Comparison of ENCODE assay signal across 11 mouse cellular contexts in genomic region chr9:91382111-91382379, GRCm38 (mm10). TPM values are rescaled to one million over a fixed set of nuclear protein-coding genes. Genes with fewer than 3 reads are reported as not detected.
DNase-seq lines count a peak whose midpoint lies in the region; ATAC-seq and TF ChIP-seq lines count a peak whose summit lies in the region.
"Had no signal": no experiment of that assay in that cellular context is flagged by ENCODE, and none has a peak within 500 bp of the region (broad histone marks: within the 10 kb centered on the region; RNA-seq: fewer than 3 reads in every experiment).

No protein-coding gene starts in this region.

- H3K36me3 ChIP-seq in intestine, embryonic 15.5 days, result no peaks in the 10 kb centered on the region
- no peaks in the 10 kb centered on the region for H3K36me3 ChIP-seq in intestine, embryonic 16.5 days (ENCODE audit: control insufficient read depth, insufficient read depth, low read length)
- no peaks in the 10 kb centered on the region for H3K36me3 ChIP-seq in embryonic facial prominence, embryonic 14.5 days (ENCODE audit: control insufficient read depth, insufficient read depth, low read length)
- H3K36me3 ChIP-seq in hindbrain, embryonic 14.5 days (replicated peaks; ENCODE audit: control insufficient read depth, insufficient read depth), result no peaks in the 10 kb centered on the region
- no peaks in the 10 kb centered on the region for H3K36me3 ChIP-seq in midbrain, postnatal 0 days (ENCODE audit: insufficient read depth, low read length)
- H3K36me3 ChIP-seq: liver, embryonic 15.5 days had no signal

- H3K4me3 ChIP-seq in intestine, embryonic 15.5 days (replicated peaks), result no peak overlapping the region
- no peak overlapping the region; the same call in 1 of the 2 replicates for H3K4me3 ChIP-seq in intestine, embryonic 16.5 days (ENCODE audit: low read length)
- H3K4me3 ChIP-seq in embryonic facial prominence, embryonic 14.5 days (ENCODE audit: low read depth, low read length), result peak overlapping the region; percentile 50; the same call in 1 of the 2 replicates
- peak overlapping the region; percentile 41 for H3K4me3 ChIP-seq in hindbrain, embryonic 14.5 days (replicated peaks; ENCODE audit: low read length)
- H3K4me3 ChIP-seq in midbrain, postnatal 0 days (ENCODE audit: low read depth, low read length), result peak overlapping the region; percentile 37; the same call in 1 of the 2 replicates

- no peaks in the 10 kb centered on the region for H3K9me3 ChIP-seq in intestine, embryonic 15.5 days
- H3K9me3 ChIP-seq in intestine, embryonic 16.5 days (ENCODE audit: control insufficient read depth, low read length), result no peaks in the 10 kb centered on the region
- no peaks in the 10 kb centered on the region for H3K9me3 ChIP-seq in embryonic facial prominence, embryonic 14.5 days (ENCODE audit: control insufficient read depth, low read length)
- no peaks in the 10 kb centered on the region for H3K9me3 ChIP-seq in hindbrain, embryonic 14.5 days (ENCODE audit: control insufficient read depth, low read length)
- no peaks in the 10 kb centered on the region for H3K9me3 ChIP-seq in midbrain, postnatal 0 days (ENCODE audit: low read length)
- H3K9me3 ChIP-seq: liver, embryonic 15.5 days had no signal

- WGBS in intestine, embryonic 15.5 days, result 3% methylated on average over 2 of the region's 2 CpGs
- 5% methylated on average over 2 of the region's 2 CpGs for WGBS in intestine, embryonic 16.5 days
- under 1% methylated on average over 2 of the region's 2 CpGs for WGBS in embryonic facial prominence, embryonic 14.5 days
- WGBS in hindbrain, embryonic 14.5 days, result 2% methylated on average over 2 of the region's 2 CpGs
- WGBS in midbrain, postnatal 0 days, result 9% methylated on average over 2 of the region's 2 CpGs

- no peak overlapping the region for H3K27ac ChIP-seq in intestine, embryonic 15.5 days
- H3K27ac ChIP-seq in intestine, embryonic 16.5 days (ENCODE audit: low read length), result no peak overlapping the region
- no peak overlapping the region; the same call in 1 of the 2 replicates for H3K27ac ChIP-seq in embryonic facial prominence, embryonic 14.5 days (replicated peaks; ENCODE audit: low read depth, low read length)
- peak overlapping the region; percentile 93 for H3K27ac ChIP-seq in hindbrain, embryonic 14.5 days
- H3K27ac ChIP-seq in midbrain, postnatal 0 days (ENCODE audit: low read depth, low read length), result peak overlapping the region; percentile 84
- H3K27ac ChIP-seq: liver, embryonic 15.5 days had no signal

- no peak for TF ChIP-seq CTCF in midbrain, postnatal 0 days (IDR thresholded peaks at IDR 0.05)

- peaks cover 96% of the 10 kb centered on the region for H3K27me3 ChIP-seq in intestine, embryonic 15.5 days (replicated peaks)
- peaks cover 94% of the 10 kb centered on the region for H3K27me3 ChIP-seq in intestine, embryonic 16.5 days (replicated peaks; ENCODE audit: control insufficient read depth, insufficient read depth, low read length)
- peaks cover 100% of the 10 kb centered on the region for H3K27me3 ChIP-seq in embryonic facial prominence, embryonic 14.5 days (replicated peaks; ENCODE audit: control insufficient read depth, insufficient read depth, low read length)
- H3K27me3 ChIP-seq in hindbrain, embryonic 14.5 days (ENCODE audit: control insufficient read depth, insufficient read depth, low read length), result peaks cover 84% of the 10 kb centered on the region
- peaks cover 50% of the 10 kb centered on the region for H3K27me3 ChIP-seq in midbrain, postnatal 0 days (ENCODE audit: insufficient read depth, low read length)
- H3K27me3 ChIP-seq: CH12.LX had no signal

- H3K4me2 ChIP-seq in intestine, embryonic 15.5 days (replicated peaks), result peak overlapping the region; percentile 85
- no peak overlapping the region for H3K4me2 ChIP-seq in intestine, embryonic 16.5 days (ENCODE audit: low read depth, low read length)
- H3K4me2 ChIP-seq in embryonic facial prominence, embryonic 14.5 days (ENCODE audit: low read depth, low read length), result peak overlapping the region; percentile 89
- peak overlapping the region; percentile 76 for H3K4me2 ChIP-seq in hindbrain, embryonic 14.5 days (replicated peaks)
- H3K4me2 ChIP-seq in midbrain, postnatal 0 days (ENCODE audit: low read depth, low read length, poor library complexity, severe bottlenecking), result peak overlapping the region; percentile 55

- DNase-seq in embryonic facial prominence, embryonic 14.5 days (ENCODE audit: low spot score), result no peak
- DNase-seq in hindbrain, embryonic 14.5 days (ENCODE audit: low spot score), result no peak
- no peak for DNase-seq in midbrain, postnatal 0 days (ENCODE audit: low spot score)
- DNase-seq in thymus, postnatal 10 days (ENCODE audit: low spot score in 2 of 2), result no peak
- DNase-seq in gastrocnemius, postnatal 4 days (ENCODE audit: low spot score in 2 of 2), result no peak
- no peak for DNase-seq in frontal cortex, postnatal 10 days (ENCODE audit: low spot score in 2 of 2)

- H3K9ac ChIP-seq in intestine, embryonic 15.5 days, result no peak overlapping the region
- H3K9ac ChIP-seq in intestine, embryonic 16.5 days (ENCODE audit: low read depth, low read length), result no peak overlapping the region
- H3K9ac ChIP-seq in embryonic facial prominence, embryonic 14.5 days (ENCODE audit: low read depth, low read length), result peak overlapping the region; percentile 63; the same call in 1 of the 2 replicates
- H3K9ac ChIP-seq in hindbrain, embryonic 14.5 days, result peak overlapping the region; percentile 72
- 0 out of 2 replicates have a peak overlapping the region, but pooled peaks have one; percentile 51 for H3K9ac ChIP-seq in midbrain, postnatal 0 days (replicated peaks; ENCODE audit: low read length, poor library complexity, severe bottlenecking)
- H3K9ac ChIP-seq: liver, embryonic 15.5 days had no signal

- H3K4me1 ChIP-seq in intestine, embryonic 15.5 days (replicated peaks), result peaks cover 9% of the 10 kb centered on the region; the same call in 1 of the 2 replicates
- peaks cover 5% of the 10 kb centered on the region; the same call in 1 of the 2 replicates for H3K4me1 ChIP-seq in intestine, embryonic 16.5 days (ENCODE audit: control insufficient read depth, insufficient read depth, low read length)
- H3K4me1 ChIP-seq in embryonic facial prominence, embryonic 14.5 days (ENCODE audit: control insufficient read depth, insufficient read depth, low read length), result peaks cover 7% of the 10 kb centered on the region; the same call in 1 of the 2 replicates
- peaks cover 6% of the 10 kb centered on the region; the same call in 1 of the 2 replicates for H3K4me1 ChIP-seq in hindbrain, embryonic 14.5 days (replicated peaks; ENCODE audit: control insufficient read depth, insufficient read depth, low read length)
- H3K4me1 ChIP-seq in midbrain, postnatal 0 days (ENCODE audit: insufficient read depth, low read length), result no peaks in the 10 kb centered on the region
- H3K4me1 ChIP-seq: liver, embryonic 15.5 days had no signal

- no peak for ATAC-seq in intestine, embryonic 15.5 days
- no peak for ATAC-seq in intestine, embryonic 16.5 days
- ATAC-seq in embryonic facial prominence, embryonic 14.5 days (ENCODE audit: low read depth), result no peak
- no peak for ATAC-seq in hindbrain, embryonic 14.5 days (ENCODE audit: low FRiP score)
- no peak for ATAC-seq in midbrain, postnatal 0 days (ENCODE audit: low FRiP score)

RNA-seq across cellular contexts. Expression of gene Zic1, which starts 16.4 kb away (rescaled TPM):
- polyA plus RNA-seq in intestine, embryonic 15.5 days (2015; fragmentation: Nextera tagmentation; extraction: Ambion mirVana), result 0.09 TPM in 1 of 2 replicates, not detected in the other
- not detected in 2 replicates for polyA plus RNA-seq in intestine, embryonic 16.5 days (2015; fragmentation: Nextera tagmentation; extraction: Ambion mirVana)
- polyA plus RNA-seq in embryonic facial prominence, embryonic 14.5 days (2014; fragmentation: Nextera tagmentation; extraction: Ambion mirVana), result 2.7 and 2.8 TPM in 2 replicates
- 21.4 and 25.1 TPM in 2 replicates for polyA plus RNA-seq in hindbrain, embryonic 14.5 days (2014; fragmentation: Nextera tagmentation; extraction: Ambion mirVana)
- 91.8 and 146 TPM in 2 replicates for total RNA-seq in midbrain, postnatal 0 days (2014; rRNA removed)
- polyA plus RNA-seq in midbrain, postnatal 0 days (2015; fragmentation: Nextera tagmentation; extraction: Ambion mirVana), result 4.1 and 8.2 TPM in 2 replicates
- total RNA-seq in gastrocnemius, postnatal 4 days (2021), result 1 to 10 TPM; 2.2 to 2.4 TPM
- total RNA-seq: CH12.LX had no signal
- polyA plus RNA-seq: large intestine, adult 2 months had no signal

RNA-seq across cellular contexts. Expression of gene Zic4, which starts 19.8 kb away (rescaled TPM):
- polyA plus RNA-seq in intestine, embryonic 15.5 days (2015; fragmentation: Nextera tagmentation; extraction: Ambion mirVana), result 0.16 TPM in 1 of 2 replicates, not detected in the other
- not detected in 2 replicates for polyA plus RNA-seq in intestine, embryonic 16.5 days (2015; fragmentation: Nextera tagmentation; extraction: Ambion mirVana)
- 7.6 and 9.7 TPM in 2 replicates for polyA plus RNA-seq in embryonic facial prominence, embryonic 14.5 days (2014; fragmentation: Nextera tagmentation; extraction: Ambion mirVana)
- polyA plus RNA-seq in hindbrain, embryonic 14.5 days (2014; fragmentation: Nextera tagmentation; extraction: Ambion mirVana), result 47.8 and 54.9 TPM in 2 replicates
- total RNA-seq in midbrain, postnatal 0 days (2014; rRNA removed), result 54.7 and 73.4 TPM in 2 replicates
- polyA plus RNA-seq in midbrain, postnatal 0 days (2015; fragmentation: Nextera tagmentation; extraction: Ambion mirVana), result 22.2 and 33.5 TPM in 2 replicates
- total RNA-seq in gastrocnemius, postnatal 4 days (2021), result under 1 TPM; 0.73 to 0.78 TPM
- total RNA-seq: CH12.LX had no signal
- polyA plus RNA-seq: large intestine, adult 2 months; liver, embryonic 15.5 days had no signal

Comparison
In these comparisons a context has a peak if more than half of its experiments do, and no peak if none do; other contexts are left out.
1. H3K27ac ChIP-seq: peak in hindbrain, embryonic 14.5 days (single experiment) and midbrain, postnatal 0 days (single experiment); none in intestine, embryonic 15.5 days (single experiment), intestine, embryonic 16.5 days (single experiment) and embryonic facial prominence, embryonic 14.5 days (single experiment).
2. H3K4me3 ChIP-seq: peak in embryonic facial prominence, embryonic 14.5 days (single experiment), hindbrain, embryonic 14.5 days (single experiment) and midbrain, postnatal 0 days (single experiment); none in intestine, embryonic 15.5 days (single experiment) and intestine, embryonic 16.5 days (single experiment).
3. H3K9ac ChIP-seq: peak in embryonic facial prominence, embryonic 14.5 days (single experiment), hindbrain, embryonic 14.5 days (single experiment) and midbrain, postnatal 0 days (single experiment); none in intestine, embryonic 15.5 days (single experiment) and intestine, embryonic 16.5 days (single experiment).